Mouse (Mus musculus) intestine, embryonic 16.5 days (tissue): ENCODE results near the gene Zfp879. TPM values are rescaled to one million over a fixed set of nuclear protein-coding genes. Genes with fewer than 3 reads are reported as not detected.
A peak's percentile ranks its signal among the peaks of the same experiment; 100 is the strongest.

Source experiments
- ATAC-seq: fragments of 200-750 bp; cut with Nextera tagmentation; 2 replicates; pipeline ENCODE4 v1.8.0; 2017; ENCODE audit warnings: moderate TSS enrichment, moderate library complexity
- H3K27ac ChIP-seq: fragments of 300-500 bp; sonication (generic); 2 replicates; pipeline ENCODE4 v1.5.1; 2014; ENCODE audit warnings: mild to moderate bottlenecking, low read length
- H3K27me3 ChIP-seq: fragments of 300-500 bp; sonication (generic); replicated peaks from 2 replicates; pipeline ENCODE4 v1.6.1; 2014; ENCODE audit warnings: low read length, control low read depth, mixed read lengths; ENCODE audit not compliant: control insufficient read depth, insufficient read depth
- H3K36me3 ChIP-seq: fragments of 300-500 bp; sonication (generic); 2 replicates; pipeline ENCODE4 v1.6.1; 2014; ENCODE audit warnings: low read length, control low read depth; ENCODE audit not compliant: control insufficient read depth, insufficient read depth
- H3K4me1 ChIP-seq: fragments of 300-500 bp; sonication (generic); 2 replicates; pipeline ENCODE4 v1.6.1; 2014; ENCODE audit warnings: low read length, control low read depth, mixed read lengths; ENCODE audit not compliant: control insufficient read depth, insufficient read depth
- H3K4me2 ChIP-seq: fragments of 300-500 bp; sonication (generic); 2 replicates; pipeline ENCODE4 v1.6.1; 2014; ENCODE audit warnings: low read depth, low read length, control low read depth
- H3K4me3 ChIP-seq: fragments of 300-500 bp; sonication (generic); 2 replicates; pipeline ENCODE4 v1.5.1; 2014; ENCODE audit warnings: mild to moderate bottlenecking, low read length
- H3K9ac ChIP-seq: fragments of 300-500 bp; sonication (generic); 2 replicates; pipeline ENCODE4 v1.6.1; 2014; ENCODE audit warnings: low read depth, low read length
- H3K9me3 ChIP-seq: fragments of 300-500 bp; sonication (generic); 2 replicates; pipeline ENCODE4 v1.6.1; 2016; ENCODE audit warnings: low read length, control low read depth; ENCODE audit not compliant: control insufficient read depth
- WGBS: fragments of 180-500 bp; shearing (Covaris S2); extraction: QIAGEN DNeasy Blood & Tissue Kit; methylation state at CpG from one replicate; pipeline ENCODE4 v1.1.7; 2014; 5-methylcytosine and 5-hydroxymethylcytosine counted together
- polyA plus RNA-seq: library from polyadenylated mRNA; unstranded; fragments of >200 nt; fragmentation: Nextera tagmentation; extraction: Ambion mirVana; gene quantifications from 2 replicates; pipeline ENCODE4 v1.2.1, GENCODE M21; 2015

Gene Zfp879
- polyA plus RNA-seq, result 0.43 and 0.45 TPM in 2 replicates

GRCm38 (mm10) chr11:50841023-50841735 is at the start of gene Zfp879:
Zfp879 (minus strand) TSS chr11:50841552.
- Histone ChIP-seq H3K27me3 (no peaks in the 10 kb centered on the region), H3K36me3 (no peaks in the 10 kb centered on the region), H3K4me3 (peak within 1 kb of the TSS; percentile 57), H3K4me2 (peak within 1 kb of the TSS; percentile 84), H3K9me3 (no peaks in the 10 kb centered on the region), H3K9ac (peak within 1 kb of the TSS; percentile 80), H3K27ac (peak within 1 kb of the TSS; percentile 92), H3K4me1 (peaks cover 9% of the 10 kb centered on the region; the same call in 1 of the 2 replicates)
- 16% methylated on average over 22 of the region's 22 CpGs for whole genome bisulfite sequencing
- ATAC-seq, result peak; percentile 97

GRCm38 (mm10) chr11:50887390-50888128 is 46.2 kb upstream of the Zfp879 start, which contains the start of gene Zfp454:
Zfp454 (minus strand) TSS chr11:50887651.
- Histone ChIP-seq H3K9ac (peak within 1 kb of the TSS; percentile 67), H3K4me2 (peak within 1 kb of the TSS; percentile 72), H3K36me3 (peaks cover 2% of the 10 kb centered on the region; the same call in 1 of the 2 replicates), H3K27ac (peak within 1 kb of the TSS; percentile 58), H3K9me3 (no peaks in the 10 kb centered on the region), H3K4me3 (peak within 1 kb of the TSS; percentile 50), H3K4me1 (peaks cover 10% of the 10 kb centered on the region), H3K27me3 (no peaks in the 10 kb centered on the region)
- ATAC-seq, result peak; percentile 96
- 5% methylated on average over 26 of the region's 26 CpGs for WGBS

GRCm38 (mm10) chr11:50886933-50887293 is 45.6 kb upstream of the Zfp879 start:
- peak overlapping the region; percentile 67 for H3K9ac ChIP-seq
- 10% methylated on average over 10 of the region's 10 CpGs for WGBS
- H3K27me3 ChIP-seq, result no peaks in the 10 kb centered on the region

GRCm38 (mm10) chr11:50886231-50886932 is 45.0 kb upstream of the Zfp879 start:
- Histone ChIP-seq H3K9ac (peak overlapping the region; percentile 67), H3K4me3 (peak overlapping the region; percentile 50), H3K27me3 (no peaks in the 10 kb centered on the region), H3K4me1 (peaks cover 10% of the 10 kb centered on the region), H3K4me2 (peak overlapping the region; percentile 72), H3K36me3 (peaks cover 2% of the 10 kb centered on the region; the same call in 1 of the 2 replicates), H3K9me3 (no peaks in the 10 kb centered on the region), H3K27ac (no peak overlapping the region)
- 42% methylated on average over 8 of the region's 8 CpGs for WGBS
- ATAC-seq, result no peak

More at GRCm38 (mm10) chr11:50886933-50887293, 45.6 kb upstream of the Zfp879 start:
- Histone ChIP-seq H3K9me3 (no peaks in the 10 kb centered on the region), H3K27ac (peak overlapping the region; percentile 58), H3K36me3 (peaks cover 2% of the 10 kb centered on the region; the same call in 1 of the 2 replicates), H3K4me1 (peaks cover 10% of the 10 kb centered on the region), H3K4me3 (peak overlapping the region; percentile 50), H3K4me2 (peak overlapping the region; percentile 72)
- peak; percentile 58 for ATAC-seq

- H3K4me3 ChIP-seq, result no peak overlapping the region
- WGBS, result 79% methylated on average over 3 of the region's 3 CpGs
- no peaks in the 10 kb centered on the region for H3K27me3 ChIP-seq
- no peaks in the 10 kb centered on the region for H3K9me3 ChIP-seq
- peaks cover 4% of the 10 kb centered on the region; the same call in 1 of the 2 replicates for H3K36me3 ChIP-seq
- no peak overlapping the region for H3K9ac ChIP-seq
- H3K27ac ChIP-seq, result no peak overlapping the region
- H3K4me2 ChIP-seq, result no peak overlapping the region
- ATAC-seq, result no peak
- H3K4me1 ChIP-seq, result peaks cover 10% of the 10 kb centered on the region
Measured at GRCm38 (mm10) chr11:50883756-50884155, 42.4 kb upstream of the Zfp879 start.

- peaks cover 3% of the 10 kb centered on the region for H3K9me3 ChIP-seq
- no peak overlapping the region for H3K9ac ChIP-seq
- no peak overlapping the region for H3K27ac ChIP-seq
- H3K4me2 ChIP-seq, result no peak overlapping the region
- WGBS, result 85% methylated on average over 3 of the region's 3 CpGs
- peaks cover 16% of the 10 kb centered on the region for H3K36me3 ChIP-seq
- H3K27me3 ChIP-seq, result no peaks in the 10 kb centered on the region
- no peaks in the 10 kb centered on the region for H3K4me1 ChIP-seq
- ATAC-seq, result no peak
- H3K4me3 ChIP-seq, result no peak overlapping the region
Measured at GRCm38 (mm10) chr11:50878641-50879040, 37.3 kb upstream of the Zfp879 start.

- no peaks in the 10 kb centered on the region for H3K36me3 ChIP-seq
- peaks cover 10% of the 10 kb centered on the region for H3K4me1 ChIP-seq
- WGBS, result under 1% methylated on average over 70 of the region's 72 CpGs
- H3K27ac ChIP-seq, result no peak overlapping the region
- peak; percentile 46; the same call in 1 of the 2 replicates for ATAC-seq
- peak overlapping the region; percentile 85 for H3K4me2 ChIP-seq
- H3K9ac ChIP-seq, result peak overlapping the region; percentile 11; the same call in 1 of the 2 replicates
- H3K4me3 ChIP-seq, result peak overlapping the region; percentile 48
- peaks cover 55% of the 10 kb centered on the region for H3K27me3 ChIP-seq
- H3K9me3 ChIP-seq, result no peaks in the 10 kb centered on the region; the same call in 1 of the 2 replicates
Measured at GRCm38 (mm10) chr11:50850989-50851601, 9.7 kb upstream of the Zfp879 start.

GRCm38 (mm10) chr11:50850177-50850735 is 8.9 kb upstream of the Zfp879 start, which contains the start of gene Grm6:
Grm6 (plus strand) TSS chr11:50850685.
- Histone ChIP-seq H3K27me3 (peaks cover 55% of the 10 kb centered on the region), H3K4me1 (peaks cover 10% of the 10 kb centered on the region), H3K4me2 (peak within 1 kb of the TSS; percentile 85), H3K9ac (peak within 1 kb of the TSS; percentile 11; the same call in 1 of the 2 replicates), H3K4me3 (peak within 1 kb of the TSS; percentile 48), H3K27ac (no peak within 1 kb of the TSS), H3K9me3 (no peaks in the 10 kb centered on the region; the same call in 1 of the 2 replicates), H3K36me3 (no peaks in the 10 kb centered on the region)
- WGBS, result 2% methylated on average over 11 of the region's 11 CpGs
- no peak for ATAC-seq
